8 mouse cellular contexts compared by ENCODE assay signal in genomic region chr15:84613536-84614527, GRCm38 (mm10). TPM values are rescaled to one million over a fixed set of nuclear protein-coding genes. Genes with fewer than 3 reads are reported as not detected.
DNase-seq lines count a peak whose midpoint lies in the region; ATAC-seq lines count a peak whose summit lies in the region.

No protein-coding gene starts in this region.

- H3K27me3 ChIP-seq in heart, embryonic 12.5 days (replicated peaks): peaks cover 67% of the 10 kb centered on the region
- H3K27me3 ChIP-seq in kidney, embryonic 16.5 days (ENCODE audit: insufficient read depth, low read length): peaks cover 21% of the 10 kb centered on the region
- H3K27me3 ChIP-seq in limb, embryonic 15.5 days: peaks cover 22% of the 10 kb centered on the region

- no peaks in the 10 kb centered on the region for H3K9me3 ChIP-seq in heart, embryonic 12.5 days (replicated peaks)
- no peaks in the 10 kb centered on the region for H3K9me3 ChIP-seq in kidney, embryonic 16.5 days (ENCODE audit: low read length)
- no peaks in the 10 kb centered on the region for H3K9me3 ChIP-seq in limb, embryonic 15.5 days

- H3K4me1 ChIP-seq in heart, embryonic 12.5 days (replicated peaks): 0 out of 2 replicates have a peak, but pooled peaks cover 7% of the 10 kb centered on the region
- peaks cover 6% of the 10 kb centered on the region; the same call in 1 of the 2 replicates for H3K4me1 ChIP-seq in kidney, embryonic 16.5 days (ENCODE audit: insufficient read depth, low read length)
- peaks cover 21% of the 10 kb centered on the region for H3K4me1 ChIP-seq in limb, embryonic 15.5 days

- H3K36me3 ChIP-seq in heart, embryonic 12.5 days: no peaks in the 10 kb centered on the region
- H3K36me3 ChIP-seq in kidney, embryonic 16.5 days (ENCODE audit: insufficient read depth, low read length): no peaks in the 10 kb centered on the region
- H3K36me3 ChIP-seq in limb, embryonic 15.5 days: no peaks in the 10 kb centered on the region

- DNase-seq in A20 (ENCODE audit: low read depth, low spot score): peak; percentile 87
- peak; percentile 89 for DNase-seq in brain, adult 2 months (ENCODE audit: low read depth, low spot score)
- DNase-seq in spleen, postnatal 14 days (ENCODE audit: low spot score in 2 of 2): peak; percentile 76 to 88

- no peak overlapping the region for H3K4me2 ChIP-seq in heart, embryonic 12.5 days
- H3K4me2 ChIP-seq in kidney, embryonic 16.5 days (replicated peaks; ENCODE audit: low read depth, low read length): no peak overlapping the region
- no peak overlapping the region for H3K4me2 ChIP-seq in limb, embryonic 15.5 days

- no peak overlapping the region for H3K27ac ChIP-seq in heart, embryonic 12.5 days (ENCODE audit: poor library complexity, severe bottlenecking)
- H3K27ac ChIP-seq in kidney, embryonic 16.5 days (ENCODE audit: low read length): no peak overlapping the region
- H3K27ac ChIP-seq in limb, embryonic 15.5 days: no peak overlapping the region

- WGBS in heart, embryonic 12.5 days: 46% methylated on average over 17 of the region's 17 CpGs
- 53% methylated on average over 17 of the region's 17 CpGs for WGBS in kidney, embryonic 16.5 days
- WGBS in limb, embryonic 15.5 days: 38% methylated on average over 17 of the region's 17 CpGs

- no peak overlapping the region for H3K9ac ChIP-seq in heart, embryonic 12.5 days
- no peak overlapping the region for H3K9ac ChIP-seq in kidney, embryonic 16.5 days (replicated peaks; ENCODE audit: low read length)
- H3K9ac ChIP-seq in limb, embryonic 15.5 days: no peak overlapping the region

- no peak overlapping the region for H3K4me3 ChIP-seq in heart, embryonic 12.5 days
- no peak overlapping the region for H3K4me3 ChIP-seq in kidney, embryonic 16.5 days (ENCODE audit: low read length)
- no peak overlapping the region for H3K4me3 ChIP-seq in limb, embryonic 15.5 days

- peak; percentile 72 for ATAC-seq in erythroblast, adult 5-6 weeks (replicated peaks; ENCODE audit: low FRiP score, poor library complexity, severe bottlenecking)
- peak; percentile 31; the same call in 1 of the 2 replicates for ATAC-seq in heart, embryonic 12.5 days (ENCODE audit: insufficient number of reproducible peaks, low FRiP score)
- peak; percentile 76; the same call in 1 of the 2 replicates for ATAC-seq in kidney, embryonic 16.5 days (ENCODE audit: low FRiP score, low TSS enrichment)
- 0 out of 2 replicates have a peak, but pooled peaks have one; percentile 41 for ATAC-seq in limb, embryonic 15.5 days (ENCODE audit: insufficient number of reproducible peaks, low FRiP score, low TSS enrichment, low read depth)
- peak; percentile 68 for ATAC-seq in monocyte, adult 5-6 weeks (replicated peaks; ENCODE audit: insufficient number of reproducible peaks, low FRiP score, low TSS enrichment, poor library complexity, severe bottlenecking)

RNA-seq across cellular contexts. Expression of gene Prr5, which starts 55.6 kb away (rescaled TPM):
- total RNA-seq in erythroblast, adult 5-6 weeks (2015; ENCODE audit: low replicate concordance): 0.84 TPM in 1 of 2 replicates, not detected in the other
- total RNA-seq in erythroblast, adult 5-6 weeks (2017; ENCODE audit: low replicate concordance): 0.09 TPM in 1 of 2 replicates, not detected in the other
- polyA plus RNA-seq in heart, embryonic 12.5 days (2016; fragmentation: Nextera tagmentation; extraction: Ambion mirVana): 23.1 and 25.5 TPM in 2 replicates
- 43.4 and 44.1 TPM in 2 replicates for polyA plus RNA-seq in kidney, embryonic 16.5 days (2015; fragmentation: Nextera tagmentation; extraction: Ambion mirVana)
- polyA plus RNA-seq in limb, embryonic 15.5 days (2015; fragmentation: Nextera tagmentation; extraction: Ambion mirVana): 34.5 and 36.3 TPM in 2 replicates
- total RNA-seq in monocyte, adult 5-6 weeks (2017): 2.6 to 9.9 TPM (median 3.7 TPM) in 3 replicates

RNA-seq across cellular contexts. Expression of gene Rtl6, which starts 56.2 kb away (rescaled TPM):
- total RNA-seq in erythroblast, adult 5-6 weeks (2015; ENCODE audit: low replicate concordance): 0.58 TPM in 1 of 2 replicates, not detected in the other
- 0.42 and 0.77 TPM in 2 replicates for total RNA-seq in erythroblast, adult 5-6 weeks (2017; ENCODE audit: low replicate concordance)
- 13.1 and 14.1 TPM in 2 replicates for polyA plus RNA-seq in heart, embryonic 12.5 days (2016; fragmentation: Nextera tagmentation; extraction: Ambion mirVana)
- 16.6 and 17.7 TPM in 2 replicates for polyA plus RNA-seq in kidney, embryonic 16.5 days (2015; fragmentation: Nextera tagmentation; extraction: Ambion mirVana)
- polyA plus RNA-seq in limb, embryonic 15.5 days (2015; fragmentation: Nextera tagmentation; extraction: Ambion mirVana): 16.5 and 17.7 TPM in 2 replicates
- total RNA-seq in monocyte, adult 5-6 weeks (2017): 0.67 to 2.3 TPM (median 2.0 TPM) in 3 replicates
